Mouse (Mus musculus): ENCODE results near the gene Acsl6. TPM values are rescaled to one million over a fixed set of nuclear protein-coding genes. Genes with fewer than 3 reads are reported as not detected.

The Acsl6 gene
- polyA plus RNA-seq (2012; ENCODE audit: insufficient read depth, insufficient read length, missing spikeins): not detected in 2 replicates

DNA sequence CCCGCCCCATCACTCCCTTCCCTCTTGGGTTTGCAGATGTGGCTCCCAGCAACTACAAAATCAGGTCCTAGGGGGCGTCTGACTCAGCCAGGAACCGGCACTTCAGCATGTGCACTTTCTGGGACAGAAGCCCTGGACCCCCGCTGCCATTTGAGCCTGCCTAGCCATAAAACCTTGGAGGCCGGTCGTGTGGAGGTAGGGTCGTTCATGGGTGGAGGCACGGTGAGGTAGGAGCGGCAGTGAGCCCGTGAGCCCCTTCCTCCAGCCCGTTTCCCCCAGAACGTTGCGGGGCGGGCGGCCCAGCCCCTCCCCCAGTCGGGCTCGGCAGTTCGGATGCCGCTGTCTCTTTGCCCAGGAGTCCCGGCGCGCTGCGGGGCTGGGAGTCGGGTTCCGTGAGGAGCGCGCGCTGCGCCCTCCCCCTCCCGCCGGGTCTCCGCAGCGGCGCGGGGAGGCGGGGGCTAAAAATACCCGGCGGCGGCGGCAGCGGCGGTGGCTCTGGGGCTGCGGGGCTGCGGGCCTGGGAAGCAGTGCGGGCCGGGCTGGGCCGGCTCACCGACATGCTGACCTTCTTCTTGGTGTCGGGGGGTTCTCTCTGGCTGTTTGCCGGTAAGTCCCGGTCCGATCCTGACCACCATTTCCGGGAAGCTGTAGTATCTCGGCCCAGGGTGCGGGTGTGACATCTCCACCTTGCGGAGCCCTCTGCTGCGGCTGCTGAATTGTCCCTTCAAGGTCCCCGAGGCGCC is at the start of gene Acsl6:
Acsl6 (plus strand) TSS at position 71 of the 743 bp plus-strand sequence.
- TF ChIP-seq CTCF (IDR thresholded peaks at IDR 0.05; ENCODE audit: low read depth, low read length) (no peak), POLR2A (IDR thresholded peaks at IDR 0.05; ENCODE audit: borderline replicate concordance, low read depth, low read length) (no peak)
- H3K4me1 ChIP-seq (ENCODE audit: control insufficient read depth, insufficient read depth, low read length): no peaks in the 10 kb centered on the region
- H3K27ac ChIP-seq (ENCODE audit: insufficient read depth, low read depth, low read length): no peak within 1 kb of the TSS
- H3K4me3 ChIP-seq (ENCODE audit: insufficient read depth, low read length): peak within 1 kb of the TSS; percentile 22

DNA sequence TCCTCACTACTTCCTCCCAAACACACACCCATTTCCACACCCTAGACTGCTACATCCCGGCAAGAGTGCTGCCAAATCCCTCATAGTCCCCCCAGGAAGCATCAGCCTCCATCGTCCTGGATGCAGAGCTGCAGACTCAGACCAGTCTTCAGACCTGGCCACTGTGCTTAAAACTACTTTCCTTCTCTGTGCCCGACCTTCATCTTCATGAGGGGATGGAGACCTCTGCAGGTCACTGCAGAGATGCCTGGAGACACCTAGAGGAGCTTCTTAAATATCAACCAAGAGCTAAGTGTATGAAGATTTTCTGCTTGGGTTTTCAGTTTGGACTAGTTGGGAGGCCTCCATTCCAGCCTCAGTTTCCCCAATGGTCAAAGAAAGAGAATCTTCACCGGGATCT is 49.5 kb upstream of the Acsl6 start:
- H3K4me3 ChIP-seq (ENCODE audit: insufficient read depth, low read length): no peak overlapping the region
- H3K27ac ChIP-seq (ENCODE audit: insufficient read depth, low read depth, low read length): no peak overlapping the region
- TF ChIP-seq CTCF (IDR thresholded peaks at IDR 0.05; ENCODE audit: low read depth, low read length) (peak; percentile 33; the same call in 1 of the 2 replicates), POLR2A (IDR thresholded peaks at IDR 0.05; ENCODE audit: borderline replicate concordance, low read depth, low read length) (no peak)
- H3K4me1 ChIP-seq (ENCODE audit: control insufficient read depth, insufficient read depth, low read length): peaks cover 7% of the 10 kb centered on the region

DNA sequence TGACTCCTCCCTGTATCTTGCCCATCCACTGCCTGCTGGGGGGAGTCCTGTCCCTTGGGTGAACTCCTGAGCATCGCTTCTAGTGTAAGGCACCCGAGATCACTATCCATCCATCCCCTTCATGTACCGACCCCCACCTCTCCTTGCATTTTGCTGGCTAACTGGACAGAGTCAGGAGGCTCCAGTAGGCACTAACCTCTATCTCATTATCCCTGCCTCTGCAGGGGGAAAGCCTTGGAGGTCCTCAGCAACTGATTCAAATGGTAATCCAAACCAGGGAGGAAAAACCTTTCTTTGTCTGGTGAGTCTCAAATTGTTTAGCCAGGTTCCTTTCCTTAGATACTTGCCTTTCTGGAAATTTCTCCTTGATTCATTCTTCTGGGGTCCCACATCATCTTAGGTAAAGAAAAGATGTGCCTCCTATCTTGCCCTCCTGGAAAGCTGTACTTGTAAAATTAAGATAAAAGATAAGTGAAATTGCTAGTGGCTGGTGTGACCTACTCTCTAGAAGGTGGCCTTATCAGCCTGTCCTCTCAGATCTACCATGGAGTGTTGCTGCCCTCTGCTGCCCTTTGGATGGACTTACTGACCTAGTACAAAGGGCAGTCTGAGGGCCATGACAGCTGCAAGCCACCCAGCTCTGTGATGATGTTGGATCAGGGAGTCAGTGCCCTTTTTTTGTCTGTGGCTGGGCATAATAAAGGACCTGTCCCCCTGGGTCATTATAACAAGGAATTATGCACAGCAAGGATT is 46.8 kb upstream of the Acsl6 start:
- TF ChIP-seq CTCF (IDR thresholded peaks at IDR 0.05; ENCODE audit: low read depth, low read length) (0 out of 2 replicates have a peak, but pooled peaks have one; percentile 16), POLR2A (IDR thresholded peaks at IDR 0.05; ENCODE audit: borderline replicate concordance, low read depth, low read length) (no peak)
- no peak overlapping the region for H3K27ac ChIP-seq (ENCODE audit: insufficient read depth, low read depth, low read length)
- H3K4me1 ChIP-seq (ENCODE audit: control insufficient read depth, insufficient read depth, low read length): peaks cover 2% of the 10 kb centered on the region
- H3K4me3 ChIP-seq (ENCODE audit: insufficient read depth, low read length): no peak overlapping the region

DNA sequence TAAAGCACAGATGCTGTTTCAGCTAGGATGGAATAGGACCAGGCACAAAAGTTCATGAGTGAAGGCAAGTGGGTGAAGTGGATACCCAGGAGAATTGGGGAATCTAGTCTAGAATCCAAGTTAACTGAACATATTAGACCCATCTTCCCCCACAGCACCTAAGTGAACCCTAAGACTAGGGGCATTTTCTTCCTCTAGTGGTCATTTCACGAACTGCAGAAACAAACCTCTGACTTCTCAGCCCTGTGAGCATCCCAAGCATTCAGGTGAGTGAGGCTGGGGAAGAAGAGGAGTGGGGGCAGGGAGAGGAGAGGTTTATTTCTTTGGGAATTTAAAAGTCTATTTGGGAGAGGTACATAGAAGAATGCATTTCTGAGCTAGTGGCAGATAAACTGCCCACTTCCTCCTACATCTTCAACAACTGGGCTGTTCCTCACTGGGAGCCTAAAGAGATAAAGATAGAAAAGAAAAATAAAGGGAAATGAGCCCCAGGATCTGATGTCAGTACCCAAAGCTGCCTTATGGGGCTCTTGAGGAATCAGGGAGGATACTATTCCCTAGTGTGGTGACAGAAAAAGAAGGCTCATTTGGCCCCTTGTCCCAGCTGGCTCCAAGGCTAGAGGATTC is 40.1 kb upstream of the Acsl6 start:
- H3K4me3 ChIP-seq (ENCODE audit: insufficient read depth, low read length): no peak overlapping the region
- no peak overlapping the region for H3K27ac ChIP-seq (ENCODE audit: insufficient read depth, low read depth, low read length)
- H3K4me1 ChIP-seq (ENCODE audit: control insufficient read depth, insufficient read depth, low read length): no peaks in the 10 kb centered on the region
- TF ChIP-seq POLR2A (IDR thresholded peaks at IDR 0.05; ENCODE audit: borderline replicate concordance, low read depth, low read length) (no peak), CTCF (IDR thresholded peaks at IDR 0.05; ENCODE audit: low read depth, low read length) (no peak)

DNA sequence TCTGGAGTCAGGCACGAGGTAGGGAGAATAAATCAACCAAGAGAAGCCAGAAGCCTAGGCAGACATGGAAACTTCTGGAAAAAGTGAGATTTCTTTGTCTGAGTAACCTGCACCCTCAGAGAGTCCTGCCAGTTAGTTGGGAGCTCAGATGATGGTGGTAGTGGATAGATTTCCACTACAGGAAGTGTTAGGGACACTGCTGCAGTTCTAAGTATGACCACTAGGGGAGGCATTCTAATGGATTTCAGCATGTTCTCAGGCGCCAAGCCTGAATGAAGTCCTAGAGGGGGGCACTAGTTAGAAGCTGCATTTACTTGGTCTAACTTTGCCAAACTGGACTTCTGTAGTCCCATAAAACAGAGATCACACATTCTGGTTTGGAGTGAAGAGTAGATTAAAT is 39.1 kb upstream of the Acsl6 start:
- no peak overlapping the region for H3K27ac ChIP-seq (ENCODE audit: insufficient read depth, low read depth, low read length)
- H3K4me3 ChIP-seq (ENCODE audit: insufficient read depth, low read length): no peak overlapping the region
- TF ChIP-seq POLR2A (IDR thresholded peaks at IDR 0.05; ENCODE audit: borderline replicate concordance, low read depth, low read length): no peak
- TF ChIP-seq CTCF (IDR thresholded peaks at IDR 0.05; ENCODE audit: low read depth, low read length): no peak
- no peaks in the 10 kb centered on the region for H3K4me1 ChIP-seq (ENCODE audit: control insufficient read depth, insufficient read depth, low read length)

DNA sequence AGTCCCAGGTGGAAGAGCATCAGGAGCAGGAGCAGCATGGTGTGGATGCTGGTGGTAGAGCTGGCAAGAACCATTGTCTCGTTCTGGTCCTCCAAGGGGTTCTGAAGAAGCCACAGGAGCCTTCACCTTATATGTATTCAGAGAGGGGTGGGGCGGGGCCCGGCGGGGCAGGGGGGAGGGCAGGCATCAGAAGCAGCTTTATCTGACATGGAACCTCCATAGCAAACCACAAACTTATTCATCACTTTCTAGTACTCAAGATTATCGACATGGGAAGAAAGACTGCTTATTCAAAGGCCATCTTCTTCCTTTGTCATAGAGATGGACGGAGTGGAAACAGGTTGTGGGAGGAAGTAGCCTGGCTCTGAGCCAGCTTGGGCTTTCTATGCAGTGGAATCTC is 36.4 kb upstream of the Acsl6 start, which contains the start of gene Il3:
Il3 (minus strand) TSS at position 101 of the 400 bp plus-strand sequence.
- no peak within 1 kb of the TSS for H3K27ac ChIP-seq (ENCODE audit: insufficient read depth, low read depth, low read length)
- H3K4me1 ChIP-seq (ENCODE audit: control insufficient read depth, insufficient read depth, low read length): no peaks in the 10 kb centered on the region
- TF ChIP-seq CTCF (IDR thresholded peaks at IDR 0.05; ENCODE audit: low read depth, low read length) (no peak), POLR2A (IDR thresholded peaks at IDR 0.05; ENCODE audit: borderline replicate concordance, low read depth, low read length) (no peak)

DNA sequence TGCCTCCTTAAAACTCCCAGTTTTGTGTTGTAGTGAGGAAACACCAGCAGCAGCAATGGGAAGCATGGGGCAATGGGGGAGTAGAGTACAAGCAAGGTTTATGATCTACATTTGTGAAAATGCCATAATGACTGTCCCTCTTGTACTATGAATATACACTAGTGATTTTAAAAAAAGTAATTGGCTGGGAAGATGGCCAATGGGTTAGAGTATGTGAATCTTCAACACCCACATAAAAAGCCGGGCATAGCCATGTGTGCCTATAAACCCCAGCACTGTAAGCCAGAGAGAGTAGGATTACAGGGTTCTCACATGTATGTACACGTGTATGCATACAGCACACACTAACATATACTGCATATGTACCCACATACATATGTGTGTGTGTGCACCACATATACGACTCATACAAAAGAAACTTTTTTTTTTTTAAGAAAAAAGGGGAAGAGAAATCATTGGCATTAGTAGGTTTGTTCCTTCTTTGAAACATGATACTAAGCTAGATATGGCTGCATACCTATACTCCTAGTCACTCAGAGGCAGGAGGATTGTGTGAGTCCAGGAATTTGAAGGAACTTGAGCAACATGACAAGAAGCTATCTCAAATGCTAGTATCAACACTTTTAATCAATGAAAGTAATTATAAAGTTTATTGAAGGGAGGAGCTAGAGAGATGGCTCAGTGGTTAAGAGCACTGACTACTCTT is 34.3 kb upstream of the Acsl6 start:
- TF ChIP-seq POLR2A (IDR thresholded peaks at IDR 0.05; ENCODE audit: borderline replicate concordance, low read depth, low read length) (no peak), CTCF (IDR thresholded peaks at IDR 0.05; ENCODE audit: low read depth, low read length) (no peak)
- Histone ChIP-seq H3K4me1 (ENCODE audit: control insufficient read depth, insufficient read depth, low read length) (no peaks in the 10 kb centered on the region), H3K4me3 (ENCODE audit: insufficient read depth, low read length) (no peak overlapping the region), H3K27ac (ENCODE audit: insufficient read depth, low read depth, low read length) (no peak overlapping the region)

More for the DNA sequence above, 36.4 kb upstream of the Acsl6 start, which contains the start of gene Il3:
- no peak within 1 kb of the TSS for H3K4me3 ChIP-seq (ENCODE audit: insufficient read depth, low read length)

DNA sequence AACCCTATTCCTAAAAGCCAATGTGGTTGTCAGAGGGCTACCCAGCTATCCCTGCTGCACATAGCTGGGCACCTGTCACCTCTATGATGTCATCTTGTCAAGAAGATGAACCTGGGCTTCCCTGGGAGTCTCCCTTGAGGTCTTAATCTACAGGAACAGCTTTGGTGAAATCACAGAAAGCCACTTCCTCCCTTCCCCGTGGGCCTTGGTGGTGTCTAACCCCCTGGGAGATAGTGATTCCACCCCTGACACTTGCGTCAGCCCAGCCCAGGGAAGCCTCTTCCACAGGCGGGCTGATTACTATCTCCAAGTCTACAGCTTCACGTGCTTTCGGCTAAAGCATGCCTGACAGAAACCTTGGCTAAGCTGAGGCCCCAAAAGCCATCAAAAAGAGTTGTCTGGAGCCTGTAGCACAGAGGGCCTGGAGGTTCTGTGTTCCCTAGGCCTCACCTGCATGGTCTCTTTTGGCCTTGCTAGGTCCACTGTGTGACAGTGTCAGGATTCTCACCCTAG is 32.1 kb upstream of the Acsl6 start:
- Histone ChIP-seq H3K27ac (ENCODE audit: insufficient read depth, low read depth, low read length) (no peak overlapping the region), H3K4me3 (ENCODE audit: insufficient read depth, low read length) (no peak overlapping the region), H3K4me1 (ENCODE audit: control insufficient read depth, insufficient read depth, low read length) (no peaks in the 10 kb centered on the region)
- no peak for TF ChIP-seq CTCF (IDR thresholded peaks at IDR 0.05; ENCODE audit: low read depth, low read length)
- no peak for TF ChIP-seq POLR2A (IDR thresholded peaks at IDR 0.05; ENCODE audit: borderline replicate concordance, low read depth, low read length)

All from bone marrow macrophage, adult 2 months (primary cell).